Mouse (Mus musculus) heart, adult 2 months (tissue): ENCODE data around the gene Pcbd2. TPM values are rescaled to one million over a fixed set of nuclear protein-coding genes. Genes with fewer than 3 reads are reported as not detected.

Experiments used
- DNase-seq, 2 experiments: peaks; one replicate each; pipeline ENCODE4 v3.0.0; 2021
- H3K27ac ChIP-seq: fragments of 200-600 bp; 2 replicates; pipeline ENCODE4 v1.8.1; 2022
- H3K27me3 ChIP-seq: fragments of 200-500 bp; 2 replicates; pipeline ENCODE4 v1.6.1; 2012; ENCODE audit warnings: mild to moderate bottlenecking, low read length, inconsistent platforms, mixed read lengths; ENCODE audit not compliant: control insufficient read depth, insufficient read depth
- H3K36me3 ChIP-seq: fragments of 200-500 bp; 2 replicates; pipeline ENCODE4 v1.6.1; 2012; ENCODE audit warnings: low read length, inconsistent platforms; ENCODE audit not compliant: control insufficient read depth, insufficient read depth
- H3K4me1 ChIP-seq: fragments of 200-500 bp; 2 replicates; pipeline ENCODE4 v1.6.1; 2011; ENCODE audit warnings: low read length; ENCODE audit not compliant: control insufficient read depth, insufficient read depth
- H3K4me3 ChIP-seq: fragments of 200-600 bp; 2 replicates; pipeline ENCODE4 v1.8.1; 2022
- H3K79me2 ChIP-seq: fragments of 200-500 bp; replicated peaks from 2 replicates; pipeline ENCODE4 v1.6.1; 2012; ENCODE audit warnings: mild to moderate bottlenecking, inconsistent platforms, low read length, moderate library complexity, mixed read lengths; ENCODE audit not compliant: control insufficient read depth, insufficient read depth
- H3K9ac ChIP-seq: fragments of 200-500 bp; 2 replicates; pipeline ENCODE4 v1.6.1; 2012; ENCODE audit warnings: low read depth, mild to moderate bottlenecking, control low read depth, inconsistent platforms, low read length, mixed read lengths
- CTCF ChIP-seq: fragments of 200-600 bp; IDR thresholded peaks from 2 replicates; pipeline ENCODE4 v1.8.1; 2022; ENCODE audit warnings: antibody characterized with exemption, mild to moderate bottlenecking, moderate library complexity
- EP300 ChIP-seq: fragments of 200-500 bp; IDR thresholded peaks from 2 replicates; pipeline ENCODE4 v1.6.1; 2011; ENCODE audit warnings: low read depth, low read length, control low read depth; ENCODE audit not compliant: insufficient read depth
- POLR2A ChIP-seq: fragments of 200-500 bp; IDR thresholded peaks from 2 replicates; pipeline ENCODE4 v1.6.1; 2011; ENCODE audit warnings: mild to moderate bottlenecking, low read depth, low read length, control low read depth; ENCODE audit not compliant: insufficient read depth
- WGBS: fragments of 180-500 bp; shearing (Covaris S2); methylation state at CpG from one replicate; pipeline ENCODE4 v1.1.7; 2018; 5-methylcytosine and 5-hydroxymethylcytosine counted together
- intact Hi-C: fragments of 180-260 bp; cut with DNase I; formaldehyde crosslinking; loops from one replicate; pipeline ENCODE4 v1.15.1; 2025
- polyA plus RNA-seq: library from polyadenylated mRNA; depleted of rRNA; stranded (reverse); fragments of >200 nt; gene quantifications from 2 replicates; pipeline ENCODE4 v1.2.3, GENCODE M21; 2012
- total RNA-seq, 2 experiments: library from RNA; stranded (reverse); gene quantifications; 2 replicates each; pipeline ENCODE4 v1.2.3; 2021

Gene Pcbd2
- total and polyA plus RNA-seq, 3 experiments, result 34.6 to 47.6 (median 46.7) TPM

- Histone ChIP-seq H3K4me1 (no peaks in the 10 kb centered on the region), H3K4me3 (no peak overlapping the region), H3K36me3 (no peaks in the 10 kb centered on the region), H3K9ac (no peak overlapping the region), H3K79me2 (no peaks in the 10 kb centered on the region; the same call in 1 of the 2 replicates), H3K27me3 (no peaks in the 10 kb centered on the region), H3K27ac (no peak overlapping the region)
- WGBS, result 83% methylated on average over 13 of the region's 13 CpGs
- intact Hi-C loops, result no loop called here
- DNase-seq, result no peak
- TF ChIP-seq EP300, result no peak
- TF ChIP-seq CTCF, result no peak
- TF ChIP-seq POLR2A, result no peak
Measured at GRCm38 (mm10) chr13:55754380-55754779, 27.2 kb downstream of the Pcbd2 start.

DNA sequence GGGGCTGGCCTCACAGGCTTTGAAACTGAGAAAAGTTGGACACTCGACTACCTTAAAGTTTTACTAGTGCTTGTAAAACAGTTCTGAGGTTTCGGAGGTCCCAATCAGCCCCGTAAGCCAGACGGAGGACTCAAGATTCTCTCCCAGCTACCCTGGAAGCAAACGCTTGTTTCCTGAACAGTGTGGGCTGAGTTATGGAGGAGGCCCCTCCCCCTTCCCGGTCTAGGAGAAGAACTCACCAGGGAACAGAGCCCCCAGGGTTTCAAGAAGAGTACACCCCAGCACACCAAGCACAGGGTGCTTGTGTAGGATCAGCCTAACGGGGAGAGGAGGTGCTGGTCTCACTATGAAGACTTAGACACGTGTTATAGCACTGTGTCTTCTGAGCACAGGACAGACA, 29.6 kb downstream of the Pcbd2 start:
- no peak for DNase-seq
- Histone ChIP-seq H3K4me1 (no peaks in the 10 kb centered on the region), H3K27me3 (no peaks in the 10 kb centered on the region), H3K79me2 (no peaks in the 10 kb centered on the region), H3K4me3 (no peak overlapping the region), H3K27ac (no peak overlapping the region), H3K9ac (no peak overlapping the region), H3K36me3 (no peaks in the 10 kb centered on the region)
- intact Hi-C loops, result no loop called here
- 46% methylated on average over 8 of the region's 8 CpGs for WGBS
- TF ChIP-seq POLR2A (no peak), CTCF (no peak), EP300 (no peak)

DNA sequence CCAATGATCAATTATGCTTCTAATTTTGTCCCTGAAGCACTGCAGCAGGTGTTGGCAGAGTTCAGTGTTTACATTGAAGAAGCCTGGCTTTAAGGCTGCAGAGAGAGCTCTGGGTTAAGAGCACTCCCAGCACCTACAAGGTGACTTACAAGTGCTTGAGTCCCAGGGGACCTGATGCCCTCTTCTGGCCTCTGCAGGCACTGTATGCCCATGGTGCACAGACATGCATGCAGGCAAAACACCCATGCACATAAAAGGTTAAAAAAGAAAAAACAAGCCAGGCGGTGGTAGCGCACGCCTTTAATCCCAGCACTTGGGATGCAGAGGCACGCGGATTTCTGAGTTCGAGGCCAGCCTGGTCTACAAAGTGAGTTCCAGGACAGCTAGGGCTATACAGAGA, 30.5 kb downstream of the Pcbd2 start:
- Histone ChIP-seq H3K4me3 (no peak overlapping the region), H3K9ac (no peak overlapping the region), H3K36me3 (no peaks in the 10 kb centered on the region), H3K79me2 (no peaks in the 10 kb centered on the region), H3K27me3 (no peaks in the 10 kb centered on the region), H3K4me1 (no peaks in the 10 kb centered on the region), H3K27ac (no peak overlapping the region)
- intact Hi-C loops, result no loop called here
- TF ChIP-seq POLR2A (no peak), EP300 (no peak), CTCF (no peak)
- no peak for DNase-seq
- WGBS, result 90% methylated on average over 6 of the region's 6 CpGs

GRCm38 (mm10) chr13:55760576-55760975, 33.4 kb downstream of the Pcbd2 start:
- Histone ChIP-seq H3K4me1 (no peaks in the 10 kb centered on the region), H3K27me3 (no peaks in the 10 kb centered on the region), H3K27ac (no peak overlapping the region), H3K4me3 (no peak overlapping the region), H3K36me3 (no peaks in the 10 kb centered on the region), H3K9ac (no peak overlapping the region), H3K79me2 (no peaks in the 10 kb centered on the region)
- no peak for DNase-seq
- intact Hi-C loops, result no loop called here
- no peak for TF ChIP-seq POLR2A
- no peak for TF ChIP-seq CTCF
- no peak for TF ChIP-seq EP300
- 59% methylated on average over 10 of the region's 10 CpGs for WGBS

GRCm38 (mm10) chr13:55761486-55761885, 34.3 kb downstream of the Pcbd2 start:
- H3K4me1 ChIP-seq, result no peaks in the 10 kb centered on the region
- H3K27ac ChIP-seq, result no peak overlapping the region
- no peak overlapping the region for H3K4me3 ChIP-seq
- no peaks in the 10 kb centered on the region for H3K36me3 ChIP-seq
- DNase-seq, result no peak
- H3K27me3 ChIP-seq, result no peaks in the 10 kb centered on the region
- 85% methylated on average over 10 of the region's 10 CpGs for WGBS
- H3K79me2 ChIP-seq, result no peaks in the 10 kb centered on the region
- intact Hi-C loops, result no loop called here
- no peak for TF ChIP-seq CTCF
- TF ChIP-seq POLR2A, result no peak
- TF ChIP-seq EP300, result no peak
- no peak overlapping the region for H3K9ac ChIP-seq

GRCm38 (mm10) chr13:55774352-55774751, 47.2 kb downstream of the Pcbd2 start:
- Histone ChIP-seq H3K9ac (no peak overlapping the region), H3K4me1 (no peaks in the 10 kb centered on the region), H3K27ac (no peak overlapping the region), H3K79me2 (no peaks in the 10 kb centered on the region), H3K4me3 (no peak overlapping the region), H3K27me3 (no peaks in the 10 kb centered on the region), H3K36me3 (no peaks in the 10 kb centered on the region)
- intact Hi-C loops, result no loop called here
- WGBS, result 92% methylated on average over 7 of the region's 7 CpGs
- DNase-seq, result no peak
- TF ChIP-seq CTCF (no peak), POLR2A (no peak), EP300 (no peak)

GRCm38 (mm10) chr13:55775056-55775455, 47.9 kb downstream of the Pcbd2 start:
- H3K27me3 ChIP-seq, result no peaks in the 10 kb centered on the region
- H3K27ac ChIP-seq, result no peak overlapping the region
- WGBS, result 54% methylated on average over 11 of the region's 11 CpGs
- no peaks in the 10 kb centered on the region for H3K36me3 ChIP-seq
- no peaks in the 10 kb centered on the region for H3K4me1 ChIP-seq
- no peak for DNase-seq
- H3K9ac ChIP-seq, result no peak overlapping the region
- intact Hi-C loops, result no loop called here
- no peaks in the 10 kb centered on the region for H3K79me2 ChIP-seq
- no peak for TF ChIP-seq EP300
- no peak for TF ChIP-seq POLR2A
- TF ChIP-seq CTCF, result no peak
- H3K4me3 ChIP-seq, result no peak overlapping the region
